Mouse (Mus musculus) cortical plate, adult 2 months (tissue): ENCODE measurements at regions not wholly inside any gene's neighbourhood (a gene's known extent, or its start where the extent isn't known, plus 50 kb on each side); places are given as distances from the start of the nearest gene placed in this dataset.

Experiments
- H3K27ac ChIP-seq: fragments of 200-500 bp; 2 replicates; pipeline ENCODE4 v1.5.1; 2012; ENCODE audit warnings: low read length, control low read depth, inconsistent platforms; ENCODE audit not compliant: insufficient read depth
- H3K4me1 ChIP-seq: fragments of 200-500 bp; 2 replicates; pipeline ENCODE4 v1.6.1; 2011; ENCODE audit warnings: low read length; ENCODE audit not compliant: control insufficient read depth, insufficient read depth
- H3K4me3 ChIP-seq: fragments of 200-500 bp; 2 replicates; pipeline ENCODE4 v1.5.1; 2011; ENCODE audit warnings: mild to moderate bottlenecking, low read length, control low read depth; ENCODE audit not compliant: insufficient read depth
- CTCF ChIP-seq: fragments of 200-500 bp; IDR thresholded peaks from 2 replicates; pipeline ENCODE4 v1.5.1; 2011; ENCODE audit warnings: mild to moderate bottlenecking, control low read depth, low read length; ENCODE audit not compliant: insufficient read depth; ENCODE audit errors: extremely low read depth
- POLR2A ChIP-seq: fragments of 200-500 bp; IDR thresholded peaks from 2 replicates; pipeline ENCODE4 v1.6.1; 2011; ENCODE audit warnings: mild to moderate bottlenecking, low read length, control low read depth; ENCODE audit not compliant: insufficient read depth; ENCODE audit errors: extremely low read depth

DNA sequence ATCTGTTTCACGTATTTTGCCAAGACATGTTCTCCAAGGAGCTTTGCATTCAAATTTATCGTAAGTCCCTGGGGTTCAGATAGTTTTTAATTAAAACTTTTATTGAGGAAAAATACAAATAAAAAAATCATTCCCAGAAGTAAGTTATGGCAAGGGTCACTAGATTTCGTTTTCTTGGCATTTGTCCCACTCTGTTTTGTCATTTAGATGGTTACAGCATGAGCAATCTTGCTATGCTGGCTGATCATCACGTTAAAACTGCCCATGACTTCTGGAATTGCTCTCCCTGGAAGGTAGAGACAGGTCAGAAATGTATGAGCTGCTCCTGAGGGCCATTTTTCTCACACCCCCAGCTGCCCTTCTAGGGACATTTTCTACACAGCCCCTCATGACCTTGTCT is 185.3 kb downstream of the H2al1j start:
- TF ChIP-seq POLR2A (no peak), CTCF (no peak)
- no peak overlapping the region for H3K4me3 ChIP-seq
- no peaks in the 10 kb centered on the region for H3K4me1 ChIP-seq
- H3K27ac ChIP-seq = no peak overlapping the region

GRCm38 (mm10) chrX:11523791-11524190 is 196.2 kb downstream of the H2al1j start:
- TF ChIP-seq CTCF (no peak), POLR2A (no peak)
- H3K27ac ChIP-seq = no peak overlapping the region
- H3K4me3 ChIP-seq = no peak overlapping the region
- H3K4me1 ChIP-seq = no peaks in the 10 kb centered on the region; the same call in 1 of the 2 replicates

GRCm38 (mm10) chrX:11525326-11525725 is 197.7 kb downstream of the H2al1j start:
- no peak for TF ChIP-seq POLR2A
- H3K4me3 ChIP-seq = no peak overlapping the region
- no peaks in the 10 kb centered on the region; the same call in 1 of the 2 replicates for H3K4me1 ChIP-seq
- H3K27ac ChIP-seq = no peak overlapping the region

DNA sequence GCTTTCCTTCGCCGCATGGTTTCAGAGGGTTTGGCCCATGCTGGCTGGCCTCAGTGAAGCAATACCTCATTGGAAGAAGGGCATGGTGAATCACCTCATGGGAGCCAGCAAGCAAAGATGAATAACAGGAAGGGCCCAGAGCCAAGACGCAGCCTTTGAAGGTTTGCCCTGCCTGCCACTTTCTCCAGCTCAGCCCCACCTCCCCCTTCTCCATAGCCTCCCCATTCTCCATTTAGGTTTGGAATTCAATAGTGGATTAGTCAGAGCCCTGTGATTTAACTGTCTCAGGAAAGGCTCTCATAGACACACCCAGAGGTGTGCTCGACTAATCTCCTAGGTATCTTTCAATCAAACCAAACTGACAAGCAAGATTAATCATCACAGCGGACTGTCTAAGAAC is 201.0 kb downstream of the H2al1j start:
- Histone ChIP-seq H3K27ac (no peak overlapping the region), H3K4me1 (no peaks in the 10 kb centered on the region; the same call in 1 of the 2 replicates), H3K4me3 (no peak overlapping the region)
- no peak for TF ChIP-seq CTCF

DNA sequence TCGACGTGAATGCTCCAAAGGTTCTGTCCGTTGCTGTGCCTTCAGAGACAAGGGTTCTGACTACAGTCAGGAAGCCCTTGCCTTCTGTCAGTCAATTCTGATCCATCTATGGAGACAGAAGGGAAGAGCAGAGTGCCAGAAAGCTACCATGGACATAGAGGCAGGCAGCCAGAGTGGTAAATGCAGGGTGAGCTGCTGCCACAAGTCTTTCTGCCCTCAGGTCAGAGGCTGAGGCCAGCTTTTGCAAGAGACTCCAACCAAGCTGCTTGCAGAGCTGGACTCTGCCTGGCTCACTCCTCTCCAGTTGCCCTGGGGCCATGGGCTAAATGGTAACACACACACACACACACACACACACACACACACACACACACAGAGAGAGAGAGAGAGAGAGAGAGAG is 201.6 kb downstream of the H2al1j start:
- Histone ChIP-seq H3K4me1 (no peaks in the 10 kb centered on the region; the same call in 1 of the 2 replicates), H3K27ac (no peak overlapping the region), H3K4me3 (no peak overlapping the region)
- no peak for TF ChIP-seq POLR2A

DNA sequence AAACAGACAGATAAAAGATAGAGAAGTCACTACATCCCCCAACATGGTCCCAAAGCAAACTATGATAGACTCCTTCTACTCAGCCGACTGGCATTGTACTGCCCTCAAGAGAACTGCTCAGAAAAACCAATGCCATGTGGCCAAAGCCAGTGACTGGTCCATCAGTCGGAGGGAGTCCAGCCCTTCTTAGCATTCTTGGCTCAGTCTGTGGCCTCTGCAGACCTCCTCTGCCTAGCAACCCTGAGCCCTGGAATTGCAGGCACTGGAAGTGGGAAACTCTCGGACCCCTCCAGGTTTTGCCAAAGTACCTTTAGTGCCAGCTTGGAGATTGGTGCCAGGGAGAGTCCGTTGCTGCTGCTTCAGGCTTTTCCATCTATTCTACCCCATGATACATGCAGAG is 205.2 kb downstream of the H2al1j start:
- TF ChIP-seq CTCF (no peak), POLR2A (no peak)
- no peak overlapping the region for H3K4me3 ChIP-seq
- H3K4me1 ChIP-seq = no peaks in the 10 kb centered on the region
- H3K27ac ChIP-seq = no peak overlapping the region

- no peak for TF ChIP-seq CTCF
- no peak for TF ChIP-seq POLR2A
- Histone ChIP-seq H3K27ac (no peak overlapping the region), H3K4me3 (no peak overlapping the region), H3K4me1 (no peaks in the 10 kb centered on the region)
Observed at GRCm38 (mm10) chrX:11533871-11534270, 206.2 kb downstream of the H2al1j start.

GRCm38 (mm10) chrX:11541011-11541410 is 213.4 kb downstream of the H2al1j start:
- Histone ChIP-seq H3K4me1 (no peaks in the 10 kb centered on the region), H3K27ac (no peak overlapping the region), H3K4me3 (no peak overlapping the region)
- TF ChIP-seq POLR2A = no peak
- no peak for TF ChIP-seq CTCF

- Histone ChIP-seq H3K4me1 (no peaks in the 10 kb centered on the region; the same call in none of the 2 replicates), H3K4me3 (no peak overlapping the region), H3K27ac (no peak overlapping the region)
- TF ChIP-seq POLR2A (no peak), CTCF (no peak)
Observed at GRCm38 (mm10) chrX:11550164-11550851, 222.7 kb downstream of the H2al1j start.

DNA sequence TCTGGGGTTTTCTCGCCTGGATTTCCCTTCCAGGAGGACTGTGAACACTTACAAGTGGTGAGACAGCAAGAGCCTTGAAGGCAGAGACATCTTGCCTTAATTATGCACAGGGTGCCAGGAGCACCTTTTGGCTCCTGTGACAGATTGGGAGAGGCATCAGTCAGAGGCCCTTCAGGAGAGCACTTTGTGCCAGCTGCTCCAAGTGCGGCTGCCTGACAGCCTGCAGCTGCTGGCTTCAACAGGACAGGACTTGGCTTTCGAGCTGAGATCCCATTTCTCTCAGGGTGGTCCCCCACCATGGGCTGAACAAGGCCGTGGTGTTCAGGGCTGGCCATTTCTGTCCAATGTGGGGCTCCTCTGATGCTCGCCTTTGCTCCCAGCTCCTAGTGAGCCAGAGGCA is 224.6 kb downstream of the H2al1j start:
- TF ChIP-seq CTCF (no peak), POLR2A (no peak)
- Histone ChIP-seq H3K27ac (no peak overlapping the region), H3K4me1 (no peaks in the 10 kb centered on the region; the same call in none of the 2 replicates), H3K4me3 (no peak overlapping the region)

DNA sequence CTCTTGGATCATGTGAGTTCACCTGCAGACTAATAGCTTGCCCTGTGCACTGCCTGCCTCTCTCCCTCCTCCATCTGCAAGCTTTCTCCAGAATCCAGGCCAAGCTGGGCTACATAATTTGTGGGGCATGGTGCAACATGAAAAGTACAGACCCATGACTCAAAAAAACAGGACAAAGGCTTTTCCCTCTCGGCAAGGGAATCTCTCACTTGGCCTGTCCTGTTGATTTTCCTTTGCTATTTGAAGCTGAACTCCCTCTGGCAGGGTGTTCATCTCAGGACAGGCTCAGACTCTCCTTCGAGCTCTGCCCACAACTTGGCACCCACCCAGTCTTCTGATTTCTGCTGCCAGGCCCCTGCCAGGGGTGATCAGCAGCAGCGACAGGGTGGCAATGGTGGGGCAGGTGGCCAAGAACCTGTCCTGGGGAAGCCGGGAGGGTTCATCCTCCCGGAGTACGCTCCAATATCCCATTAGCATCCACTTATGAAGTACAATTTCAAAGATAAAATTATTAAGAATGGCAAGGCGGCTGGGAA is 227.5 kb downstream of the H2al1j start:
- no peak overlapping the region for H3K27ac ChIP-seq
- TF ChIP-seq POLR2A (no peak), CTCF (no peak)
- H3K4me3 ChIP-seq = no peak overlapping the region
- no peaks in the 10 kb centered on the region; the same call in none of the 2 replicates for H3K4me1 ChIP-seq
